12 mouse cellular contexts compared by ENCODE assay signal in genomic region chr2:102277946-102278345, GRCm38 (mm10).
DNase-seq lines count a peak whose midpoint lies in the region; ATAC-seq and TF ChIP-seq lines count a peak whose summit lies in the region.
"Had no signal": no experiment of that assay in that cellular context is flagged by ENCODE, and none has a peak within 500 bp of the region (broad histone marks: within the 10 kb centered on the region; RNA-seq: fewer than 3 reads in every experiment).

No protein-coding gene starts in this region.

- no peak overlapping the region for H3K4me2 ChIP-seq in lung, embryonic 14.5 days
- H3K4me2 ChIP-seq: embryonic facial prominence, embryonic 15.5 days had no signal

- DNase-seq in lung, embryonic 14.5 days, result peak; percentile 78
- DNase-seq in lung, adult 2 months, result no peak
- peak; percentile 54 for DNase-seq in R1 (ENCODE audit: low read depth, low spot score)
- DNase-seq in embryo, embryonic 11.5 days (ENCODE audit: low read depth, low spot score), result peak; percentile 29
- DNase-seq in cerebellum, postnatal 10 days, result no peak
- DNase-seq: heart, postnatal 10 days; lung, postnatal 36 days; right cerebral cortex, postnatal 4 days had no signal

- TF ChIP-seq POLR2A in lung, adult 2 months (IDR thresholded peaks at IDR 0.05; ENCODE audit: borderline replicate concordance, extremely low read depth, low read depth, low read length), result no peak

- no peaks in the 10 kb centered on the region for H3K9me3 ChIP-seq in lung, embryonic 14.5 days (ENCODE audit: low read depth, low read length)
- H3K9me3 ChIP-seq: embryonic facial prominence, embryonic 15.5 days had no signal

- H3K27ac ChIP-seq in lung, embryonic 14.5 days (ENCODE audit: low read depth), result no peak overlapping the region
- H3K27ac ChIP-seq: embryonic facial prominence, embryonic 15.5 days; left cerebral cortex, adult 2 months had no signal

- no peak overlapping the region for H3K4me3 ChIP-seq in lung, embryonic 14.5 days (ENCODE audit: low read depth, low read length)
- no peak overlapping the region for H3K4me3 ChIP-seq in lung, adult 2 months (replicated peaks; ENCODE audit: extremely low read depth, low read depth, low read length)
- H3K4me3 ChIP-seq: embryonic facial prominence, embryonic 15.5 days; left cerebral cortex, adult 2 months had no signal

- no peaks in the 10 kb centered on the region for H3K27me3 ChIP-seq in lung, embryonic 14.5 days (ENCODE audit: insufficient read depth, low read length)
- H3K27me3 ChIP-seq: embryonic facial prominence, embryonic 15.5 days had no signal

- H3K9ac ChIP-seq in lung, embryonic 14.5 days, result no peak overlapping the region
- H3K9ac ChIP-seq: embryonic facial prominence, embryonic 15.5 days had no signal

- WGBS in lung, embryonic 14.5 days, result 14% methylated on average over 1 of the region's 1 CpGs
- 43% methylated on average over 1 of the region's 1 CpGs for WGBS in lung, adult 2 months

- no peak for ATAC-seq in lung, embryonic 14.5 days (ENCODE audit: insufficient read depth)
- peak; percentile 98 for ATAC-seq in megakaryocyte progenitor cell, adult 5-6 weeks (replicated peaks; ENCODE audit: poor library complexity)
- no peak for ATAC-seq in frontal cortex, adult (ENCODE audit: low TSS enrichment)

- no peak for TF ChIP-seq CTCF in lung, embryonic 14.5 days (IDR thresholded peaks at IDR 0.05; ENCODE audit: low read depth)
- no peak for TF ChIP-seq CTCF in lung, adult 2 months (IDR thresholded peaks at IDR 0.05; ENCODE audit: insufficient read depth, low read length)

- no peaks in the 10 kb centered on the region for H3K36me3 ChIP-seq in lung, embryonic 14.5 days (ENCODE audit: insufficient read depth)
- H3K36me3 ChIP-seq: embryonic facial prominence, embryonic 15.5 days had no signal

- H3K4me1 ChIP-seq in lung, embryonic 14.5 days (ENCODE audit: insufficient read depth), result no peaks in the 10 kb centered on the region
- no peaks in the 10 kb centered on the region for H3K4me1 ChIP-seq in lung, adult 2 months (ENCODE audit: control insufficient read depth, insufficient read depth, low read length)
- H3K4me1 ChIP-seq: embryonic facial prominence, embryonic 15.5 days had no signal

Comparison
In these comparisons a context has a peak if more than half of its experiments do, and no peak if none do; other contexts are left out.
1. DNase-seq: peak in lung, embryonic 14.5 days (single experiment), R1 (single experiment) and embryo, embryonic 11.5 days (single experiment); none in lung, adult 2 months (single experiment) and cerebellum, postnatal 10 days (0 of 2).